Mouse (Mus musculus) E14TG2a.4 (cell line): ENCODE results near the gene Lat2.

Experiments
- CTCF ChIP-seq: conservative IDR thresholded peaks from 2 replicates; pipeline ENCODE4 v1.5.1; 2014; ENCODE audit warnings: low read length
- NANOG ChIP-seq: IDR thresholded peaks from 2 replicates; pipeline ENCODE4 v1.6.1; 2014; ENCODE audit warnings: borderline replicate concordance, low read length, mixed read lengths
- POU5F1 ChIP-seq: IDR thresholded peaks from 2 replicates; pipeline ENCODE4 v1.6.1; 2014; ENCODE audit warnings: low read length, borderline replicate concordance

DNA sequence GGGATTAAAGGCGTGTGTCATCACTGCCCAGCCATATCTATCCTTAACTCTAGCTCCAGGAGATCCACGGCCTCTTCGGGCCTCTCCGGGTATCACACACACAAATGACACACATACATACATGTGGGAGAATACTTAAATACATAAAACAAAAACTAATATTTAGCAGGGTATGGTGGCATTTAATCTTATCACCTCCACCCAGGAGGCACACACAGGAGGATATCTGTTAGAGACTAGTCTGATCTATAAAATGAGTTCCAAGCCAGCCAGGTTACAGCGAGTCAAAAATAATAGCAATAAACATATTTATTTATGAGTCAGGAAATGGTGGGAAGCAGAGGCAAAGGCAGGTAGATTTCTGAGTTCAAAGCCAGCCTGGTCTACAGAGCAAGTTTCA lies 39.0 kb downstream of the Lat2 start:
- TF ChIP-seq CTCF (no peak), POU5F1 (no peak), NANOG (no peak)
